Mouse (Mus musculus) liver (tissue): ENCODE measurements around the gene Rgma.

Experiments
- DNase-seq: peaks from one replicate; pipeline ENCODE4 v3.0.0-alpha.2; 2020; ENCODE audit warnings: mixed read lengths

Rgma gene

GRCm38 (mm10) chr7:73441802-73442201 lies 66.5 kb downstream of the Rgma start:
- no peak for DNase-seq

DNA sequence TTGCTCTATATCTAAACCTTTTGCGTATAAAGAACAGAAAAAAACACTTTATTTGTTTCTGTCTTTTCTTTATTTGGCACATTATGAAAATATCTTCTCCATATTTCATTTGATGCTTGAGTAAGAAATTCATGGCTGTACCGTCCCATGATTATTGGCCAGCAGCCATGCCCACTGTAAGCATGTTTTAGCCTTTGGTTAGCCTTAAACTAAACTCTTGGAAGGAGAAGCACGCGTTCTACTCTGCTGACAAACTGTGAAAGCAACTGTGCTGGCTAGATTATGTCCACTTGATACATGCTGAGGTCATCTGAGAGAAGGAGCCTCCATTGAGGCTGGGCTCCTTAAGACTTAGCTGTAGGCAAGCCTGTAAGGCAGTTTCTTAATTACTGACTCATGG lies 66.9 kb downstream of the Rgma start:
- no peak for DNase-seq

DNA sequence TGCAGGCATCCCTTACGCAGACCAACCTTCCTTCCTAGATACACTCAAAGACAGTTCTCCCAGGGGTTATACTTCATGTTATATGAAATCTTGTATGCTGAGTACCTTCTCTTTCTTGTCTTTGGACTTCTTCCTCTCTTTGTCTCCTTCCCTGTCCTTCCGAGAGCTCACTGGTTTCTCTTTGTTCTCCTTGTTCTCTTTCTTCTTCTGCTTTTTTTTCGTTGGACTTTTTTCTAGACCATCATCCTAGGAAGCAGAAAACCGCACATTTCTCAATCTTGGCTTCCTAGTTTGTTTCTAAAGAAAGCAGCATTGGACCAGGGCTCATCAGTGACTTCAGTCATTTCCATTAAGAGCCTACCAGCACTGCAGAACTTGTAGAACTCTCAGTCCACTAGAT lies 76.3 kb downstream of the Rgma start:
- DNase-seq, result no peak

GRCm38 (mm10) chr7:73452187-73452808 lies 77.0 kb downstream of the Rgma start:
- DNase-seq, result no peak

GRCm38 (mm10) chr7:73454113-73454512 lies 78.8 kb downstream of the Rgma start:
- no peak for DNase-seq

DNA sequence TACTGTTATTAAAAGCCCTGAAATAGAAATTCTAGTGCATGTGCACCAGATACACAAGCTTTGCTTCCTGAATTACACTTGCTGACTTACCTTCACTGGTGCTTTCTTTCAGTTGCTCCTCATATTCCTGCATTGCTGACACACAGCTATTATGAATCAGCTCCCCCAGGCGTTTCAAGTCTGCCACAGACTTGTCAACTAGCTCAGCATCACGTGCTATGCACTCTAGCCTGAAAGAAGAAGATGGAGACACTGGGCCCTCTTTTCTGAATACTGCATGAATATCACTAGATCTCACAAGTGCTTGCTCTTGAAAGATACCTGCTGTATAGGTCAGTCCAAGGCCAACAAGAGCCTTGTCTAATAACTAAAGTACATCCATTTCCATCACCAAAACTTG lies 88.2 kb downstream of the Rgma start:
- DNase-seq, result no peak

DNA sequence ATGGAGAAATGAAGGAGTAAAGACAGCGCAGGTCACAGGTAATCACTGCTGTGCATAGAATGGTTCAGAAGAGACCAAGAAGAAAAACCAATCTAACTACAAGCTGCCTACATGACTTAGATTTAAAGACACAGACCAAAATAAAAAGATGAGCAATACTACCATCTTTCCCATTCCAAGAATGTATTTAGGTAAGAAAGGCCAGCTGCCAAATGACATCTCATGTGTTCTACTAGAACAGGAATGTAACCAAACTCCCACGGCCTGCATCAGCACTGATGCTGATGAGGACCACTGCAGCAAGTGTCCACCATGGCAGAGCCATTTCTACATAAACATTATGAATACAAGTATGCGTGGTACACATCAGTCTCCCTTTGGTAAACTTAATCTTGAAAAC lies 92.4 kb downstream of the Rgma start:
- no peak for DNase-seq
